Mouse (Mus musculus) thymus, postnatal 4 days (tissue): ENCODE data around the gene Gnl2.
A peak's percentile ranks its signal among the peaks of the same experiment; 100 is the strongest.

Experiments
- DNase-seq: peaks from one replicate; pipeline ENCODE4 v3.0.0; 2021

Gnl2 gene

GRCm38 (mm10) chr4:125093031-125093430 is 76.6 kb downstream of the Gnl2 start:
- no peak for DNase-seq

- DNase-seq, result no peak
These were observed 79.7 kb downstream of the Gnl2 start for GRCm38 (mm10) chr4:125096066-125096465.

GRCm38 (mm10) chr4:125097412-125097811 is 81.0 kb downstream of the Gnl2 start:
- DNase-seq, result no peak

- peak; percentile 93 for DNase-seq
These were observed 83.1 kb downstream of the Gnl2 start for GRCm38 (mm10) chr4:125099458-125099857.

GRCm38 (mm10) chr4:125101334-125101733 is 84.9 kb downstream of the Gnl2 start:
- no peak for DNase-seq
